Mouse (Mus musculus) ES-E14 (cell line): ENCODE measurements around the gene Grip1.
A peak's percentile ranks its signal among the peaks of the same experiment; 100 is the strongest.

Experiments used
- HCFC1 ChIP-seq: IDR thresholded peaks from 2 replicates; pipeline ENCODE4 v1.6.1; 2012; ENCODE audit warnings: low read length, inconsistent platforms, borderline replicate concordance; ENCODE audit not compliant: insufficient read depth
- MAFK ChIP-seq: IDR thresholded peaks from 2 replicates; pipeline ENCODE4 v1.6.1; 2014; ENCODE audit warnings: mild to moderate bottlenecking, low read depth, low read length, inconsistent platforms; ENCODE audit not compliant: insufficient read depth
- ZC3H11A ChIP-seq: IDR thresholded peaks from 2 replicates; pipeline ENCODE4 v1.6.1; 2012; ENCODE audit warnings: low read depth, mild to moderate bottlenecking, inconsistent platforms, low read length, borderline replicate concordance
- ZNF384 ChIP-seq: IDR thresholded peaks from 2 replicates; pipeline ENCODE4 v1.6.1; 2012; ENCODE audit warnings: low read depth, low read length, inconsistent platforms

- TF ChIP-seq ZNF384: peak; percentile 99
- TF ChIP-seq ZC3H11A: peak; percentile 63
- no peak for TF ChIP-seq HCFC1
- TF ChIP-seq MAFK: peak; percentile 35; the same call in 1 of the 2 replicates
Observed at GRCm38 (mm10) chr10:120124801-120125464, 671.3 kb downstream of the Grip1 start.
